Mouse (Mus musculus) forebrain, embryonic 12.5 days (tissue): ENCODE data around the gene Tex2. TPM values are rescaled to one million over a fixed set of nuclear protein-coding genes. Genes with fewer than 3 reads are reported as not detected.
A peak's percentile ranks its signal among the peaks of the same experiment; 100 is the strongest.

Experiments used
- ATAC-seq: fragments of 200-750 bp; cut with Nextera tagmentation; 2 replicates; pipeline ENCODE4 v1.8.0; 2017; ENCODE audit warnings: moderate TSS enrichment; ENCODE audit not compliant: low FRiP score
- H3K27ac ChIP-seq: fragments of 300-500 bp; sonication (generic); 2 replicates; pipeline ENCODE4 v1.5.1; 2016; ENCODE audit warnings: mild to moderate bottlenecking
- H3K27me3 ChIP-seq: fragments of 300-500 bp; sonication (generic); 2 replicates; pipeline ENCODE4 v1.6.1; 2016; ENCODE audit warnings: mild to moderate bottlenecking
- H3K36me3 ChIP-seq: fragments of 300-500 bp; sonication (generic); replicated peaks from 2 replicates; pipeline ENCODE4 v1.6.1; 2016; ENCODE audit warnings: mild to moderate bottlenecking
- H3K4me1 ChIP-seq: fragments of 300-500 bp; sonication (generic); 2 replicates; pipeline ENCODE4 v1.6.1; 2016
- H3K4me2 ChIP-seq: fragments of 300-500 bp; sonication (generic); 2 replicates; pipeline ENCODE4 v1.6.1; 2016; ENCODE audit warnings: mild to moderate bottlenecking, moderate library complexity
- H3K4me3 ChIP-seq: fragments of 300-500 bp; sonication (generic); replicated peaks from 2 replicates; pipeline ENCODE4 v1.5.1; 2016; ENCODE audit warnings: mild to moderate bottlenecking
- H3K9ac ChIP-seq: fragments of 300-500 bp; sonication (generic); 2 replicates; pipeline ENCODE4 v1.6.1; 2016; ENCODE audit warnings: mild to moderate bottlenecking
- H3K9me3 ChIP-seq: fragments of 300-500 bp; sonication (generic); 2 replicates; pipeline ENCODE4 v1.6.1; 2016
- WGBS: fragments of 180-500 bp; shearing (Covaris S2); methylation state at CpG from one replicate; pipeline ENCODE4 v1.1.7; 2016; 5-methylcytosine and 5-hydroxymethylcytosine counted together
- polyA plus RNA-seq: library from polyadenylated mRNA; unstranded; fragments of >200 nt; fragmentation: Nextera tagmentation; extraction: Ambion mirVana; gene quantifications from 2 replicates; pipeline ENCODE4 v1.2.1, GENCODE M21; 2016

The Tex2 gene
- polyA plus RNA-seq, 1 experiment from 2014 or later, result 10.7 TPM

GRCm38 (mm10) chr11:106511236-106512005 is 101.8 kb downstream of the Tex2 start:
- 91% methylated on average over 14 of the region's 14 CpGs for WGBS
- H3K27me3 ChIP-seq, result no peaks in the 10 kb centered on the region
- no peak overlapping the region for H3K4me2 ChIP-seq
- no peak overlapping the region for H3K4me3 ChIP-seq
- no peaks in the 10 kb centered on the region for H3K9me3 ChIP-seq
- H3K9ac ChIP-seq, result no peak overlapping the region
- H3K27ac ChIP-seq, result no peak overlapping the region
- no peak for ATAC-seq
- H3K4me1 ChIP-seq, result peaks cover 2% of the 10 kb centered on the region; the same call in 1 of the 2 replicates
- H3K36me3 ChIP-seq, result peaks cover 15% of the 10 kb centered on the region

GRCm38 (mm10) chr11:106507638-106508037 is 105.6 kb downstream of the Tex2 start:
- Histone ChIP-seq H3K27me3 (no peaks in the 10 kb centered on the region), H3K4me3 (no peak overlapping the region), H3K27ac (no peak overlapping the region), H3K9me3 (no peaks in the 10 kb centered on the region), H3K4me1 (no peaks in the 10 kb centered on the region; the same call in 1 of the 2 replicates), H3K9ac (no peak overlapping the region), H3K36me3 (peaks cover 15% of the 10 kb centered on the region), H3K4me2 (no peak overlapping the region)
- WGBS, result 97% methylated on average over 7 of the region's 7 CpGs
- no peak for ATAC-seq

- H3K9me3 ChIP-seq, result no peaks in the 10 kb centered on the region
- H3K27me3 ChIP-seq, result no peaks in the 10 kb centered on the region
- 87% methylated on average over 6 of the region's 6 CpGs for WGBS
- no peak overlapping the region for H3K9ac ChIP-seq
- no peak overlapping the region for H3K4me3 ChIP-seq
- H3K4me1 ChIP-seq, result peaks cover 8% of the 10 kb centered on the region
- H3K27ac ChIP-seq, result no peak overlapping the region
- no peak for ATAC-seq
- peaks cover 15% of the 10 kb centered on the region for H3K36me3 ChIP-seq
- no peak overlapping the region for H3K4me2 ChIP-seq
These were observed 107.0 kb downstream of the Tex2 start for GRCm38 (mm10) chr11:106506211-106506610.

- no peaks in the 10 kb centered on the region for H3K9me3 ChIP-seq
- H3K9ac ChIP-seq, result no peak overlapping the region
- H3K4me2 ChIP-seq, result no peak overlapping the region
- no peak overlapping the region for H3K4me3 ChIP-seq
- H3K27me3 ChIP-seq, result no peaks in the 10 kb centered on the region
- H3K27ac ChIP-seq, result no peak overlapping the region
- ATAC-seq, result no peak
- H3K36me3 ChIP-seq, result peaks cover 12% of the 10 kb centered on the region
- H3K4me1 ChIP-seq, result peaks cover 11% of the 10 kb centered on the region
These were observed 109.1 kb downstream of the Tex2 start for GRCm38 (mm10) chr11:106504129-106504528.

- Histone ChIP-seq H3K36me3 (0 out of 2 replicates have a peak, but pooled peaks cover 4% of the 10 kb centered on the region), H3K4me1 (peaks cover 11% of the 10 kb centered on the region)
These were observed 109.9 kb downstream of the Tex2 start for GRCm38 (mm10) chr11:106503425-106503717.

GRCm38 (mm10) chr11:106502631-106503424 is 110.4 kb downstream of the Tex2 start:
- Histone ChIP-seq H3K27ac (peak overlapping the region; percentile 56), H3K4me3 (no peak overlapping the region)

More at GRCm38 (mm10) chr11:106503425-106503717, 109.9 kb downstream of the Tex2 start:
- Histone ChIP-seq H3K9me3 (no peaks in the 10 kb centered on the region), H3K4me2 (no peak overlapping the region), H3K4me3 (no peak overlapping the region), H3K9ac (no peak overlapping the region), H3K27me3 (no peaks in the 10 kb centered on the region), H3K27ac (peak overlapping the region; percentile 56; the same call in 1 of the 2 replicates)
- no peak for ATAC-seq
- 82% methylated on average over 4 of the region's 4 CpGs for WGBS

GRCm38 (mm10) chr11:106502159-106502505 is 111.1 kb downstream of the Tex2 start:
- Histone ChIP-seq H3K27ac (peak overlapping the region; percentile 99), H3K36me3 (no peaks in the 10 kb centered on the region), H3K9me3 (no peaks in the 10 kb centered on the region), H3K4me2 (peak overlapping the region; percentile 74; the same call in 1 of the 2 replicates), H3K4me3 (0 out of 2 replicates have a peak overlapping the region, but pooled peaks have one; percentile 74), H3K27me3 (no peaks in the 10 kb centered on the region), H3K9ac (peak overlapping the region; percentile 97; the same call in 1 of the 2 replicates), H3K4me1 (peaks cover 11% of the 10 kb centered on the region)
- ATAC-seq, result no peak

More at GRCm38 (mm10) chr11:106502631-106503424, 110.4 kb downstream of the Tex2 start:
- Histone ChIP-seq H3K36me3 (no peaks in the 10 kb centered on the region), H3K4me2 (no peak overlapping the region), H3K4me1 (peaks cover 11% of the 10 kb centered on the region), H3K9ac (no peak overlapping the region), H3K9me3 (no peaks in the 10 kb centered on the region), H3K27me3 (no peaks in the 10 kb centered on the region)
- 57% methylated on average over 13 of the region's 13 CpGs for WGBS
- ATAC-seq, result no peak

- Histone ChIP-seq H3K27ac (peak overlapping the region; percentile 99), H3K4me3 (peak overlapping the region; percentile 74), H3K36me3 (no peaks in the 10 kb centered on the region), H3K27me3 (no peaks in the 10 kb centered on the region), H3K4me1 (peaks cover 11% of the 10 kb centered on the region), H3K9ac (peak overlapping the region; percentile 97), H3K9me3 (no peaks in the 10 kb centered on the region), H3K4me2 (peak overlapping the region; percentile 74)
- WGBS, result under 1% methylated on average over 22 of the region's 22 CpGs
- ATAC-seq, result peak; percentile 78
These were observed 111.7 kb downstream of the Tex2 start for GRCm38 (mm10) chr11:106501308-106502158.

GRCm38 (mm10) chr11:106500393-106501307 is 112.6 kb downstream of the Tex2 start:
- Histone ChIP-seq H3K9ac (peak overlapping the region; percentile 97), H3K27ac (peak overlapping the region; percentile 99), H3K4me3 (peak overlapping the region; percentile 74), H3K9me3 (no peaks in the 10 kb centered on the region), H3K4me2 (peak overlapping the region; percentile 74), H3K36me3 (no peaks in the 10 kb centered on the region), H3K27me3 (no peaks in the 10 kb centered on the region), H3K4me1 (peaks cover 11% of the 10 kb centered on the region)
- WGBS, result under 1% methylated on average over 51 of the region's 55 CpGs
- ATAC-seq, result peak; percentile 98

- Histone ChIP-seq H3K27ac (no peak overlapping the region), H3K4me2 (no peak overlapping the region), H3K9me3 (no peaks in the 10 kb centered on the region), H3K4me3 (no peak overlapping the region), H3K27me3 (no peaks in the 10 kb centered on the region), H3K9ac (no peak overlapping the region), H3K36me3 (no peaks in the 10 kb centered on the region), H3K4me1 (peaks cover 11% of the 10 kb centered on the region)
- 31% methylated on average over 4 of the region's 4 CpGs for WGBS
- no peak for ATAC-seq
These were observed 114.4 kb downstream of the Tex2 start for GRCm38 (mm10) chr11:106498739-106499379.

GRCm38 (mm10) chr11:106497926-106498325 is 115.3 kb downstream of the Tex2 start:
- 88% methylated on average over 2 of the region's 2 CpGs for WGBS

More at GRCm38 (mm10) chr11:106497926-106498325, 115.3 kb downstream of the Tex2 start:
- Histone ChIP-seq H3K4me1 (peaks cover 11% of the 10 kb centered on the region), H3K4me3 (no peak overlapping the region), H3K36me3 (no peaks in the 10 kb centered on the region), H3K9ac (no peak overlapping the region), H3K27me3 (0 out of 2 replicates have a peak, but pooled peaks cover 3% of the 10 kb centered on the region), H3K27ac (no peak overlapping the region), H3K4me2 (no peak overlapping the region), H3K9me3 (no peaks in the 10 kb centered on the region)
- no peak for ATAC-seq
